Mouse (Mus musculus): ENCODE measurements at regions not wholly inside any gene's neighbourhood (a gene's known extent, or its start where the extent isn't known, plus 50 kb on each side); places are given as distances from the start of the nearest gene placed in this dataset.

DNA sequence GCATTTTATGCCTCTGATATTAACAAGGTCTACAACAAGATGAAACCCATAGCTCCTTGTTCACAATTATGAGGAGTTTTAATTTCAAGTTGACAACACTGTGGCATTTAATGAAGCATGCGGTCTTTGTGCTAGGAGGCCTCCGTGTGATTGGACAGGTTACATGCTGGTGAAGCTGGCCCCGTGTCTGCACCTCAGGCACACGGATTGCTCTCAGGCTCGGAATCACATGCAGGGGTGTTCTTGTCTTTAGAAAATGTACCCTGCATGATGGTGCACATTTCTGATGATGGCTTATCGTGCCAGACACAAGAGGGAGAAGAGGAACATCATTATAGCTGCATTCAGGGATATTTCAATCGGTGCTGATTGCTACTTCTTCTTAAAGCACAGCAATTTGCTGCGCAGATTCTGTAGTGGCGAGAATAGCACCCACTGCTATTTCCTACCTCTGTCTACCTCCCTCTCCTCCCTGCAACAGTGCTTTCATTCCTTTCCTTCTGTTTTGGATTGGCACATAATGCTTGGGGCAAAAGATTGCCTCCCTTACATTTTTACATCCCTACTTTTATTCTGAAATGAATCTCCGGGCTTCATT lies 454.9 kb upstream of the Tle4 start:
- DNase-seq (ENCODE audit: low spot score in 2 of 2) = peak in 1 of 2 experiments; percentile 20

DNA sequence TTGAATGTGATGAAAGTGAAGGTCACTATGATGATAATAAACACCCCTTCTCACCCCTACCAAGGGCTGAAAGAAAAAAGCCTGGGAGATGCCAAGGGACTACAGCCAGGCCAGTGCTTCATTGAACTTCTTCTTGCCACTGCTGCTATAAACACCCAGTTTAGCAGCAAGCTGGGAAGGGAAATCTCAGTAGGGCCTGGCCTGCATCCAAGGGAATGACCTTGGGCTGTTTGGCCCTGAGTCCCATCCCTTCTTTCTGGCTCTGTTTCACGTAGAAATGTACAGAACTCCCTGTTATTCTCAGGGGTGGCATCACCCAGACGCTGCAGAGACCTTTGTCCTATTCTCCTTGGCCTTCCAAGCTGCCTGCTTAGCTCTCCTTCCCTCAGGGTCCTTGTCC lies 450.0 kb upstream of the Tle4 start:
- no peak for DNase-seq (ENCODE audit: low spot score in 2 of 2)

DNA sequence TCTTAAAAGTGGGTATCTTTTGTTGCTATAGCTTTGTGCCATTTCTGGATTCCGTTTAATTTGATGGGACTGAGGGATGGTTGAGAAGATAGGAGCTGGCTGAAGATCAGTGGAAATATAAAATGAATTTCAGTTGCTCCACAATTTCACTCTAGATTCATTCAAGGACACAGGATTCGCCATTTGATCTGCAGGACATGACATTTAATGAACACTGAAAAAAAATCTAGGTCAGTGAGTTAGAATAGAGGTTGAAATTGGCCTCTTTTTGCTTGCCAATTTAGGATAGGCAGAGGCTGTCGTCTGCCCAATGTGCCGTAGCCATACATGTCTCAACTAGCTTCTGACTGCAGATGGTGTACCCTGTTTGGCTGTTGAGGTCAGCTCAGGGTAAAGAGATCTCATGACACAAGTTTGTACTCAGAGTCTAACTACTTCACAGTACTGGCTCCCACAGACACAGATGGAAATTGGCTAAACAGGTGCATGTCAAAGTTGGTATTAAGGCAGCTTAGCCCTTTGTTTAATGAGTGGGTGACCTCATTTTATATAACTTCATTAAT lies 449.5 kb upstream of the Tle4 start:
- no peak for DNase-seq (ENCODE audit: low spot score in 2 of 2)

DNA sequence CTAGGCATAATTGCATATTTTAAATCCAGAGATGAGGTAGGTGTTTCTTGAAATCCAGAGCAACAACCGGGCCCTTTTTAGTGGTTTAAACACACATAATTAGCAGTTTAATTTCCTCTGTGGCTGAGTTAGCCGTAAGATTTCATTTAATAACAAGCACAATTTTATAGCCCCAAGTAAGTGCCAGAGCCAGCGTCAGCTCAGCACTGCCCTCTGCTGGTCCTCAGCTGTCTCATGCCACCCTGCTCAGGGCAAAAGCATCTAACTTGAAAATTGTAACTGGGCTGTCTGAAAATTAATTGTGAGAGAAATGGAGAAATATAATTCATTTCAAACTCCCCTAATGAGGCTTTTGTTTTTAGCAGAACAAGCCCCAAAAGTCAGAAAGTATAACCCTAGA lies 437.7 kb upstream of the Tle4 start:
- DNase-seq (ENCODE audit: low spot score in 2 of 2) = peak in 1 of 2 experiments; percentile 71

DNA sequence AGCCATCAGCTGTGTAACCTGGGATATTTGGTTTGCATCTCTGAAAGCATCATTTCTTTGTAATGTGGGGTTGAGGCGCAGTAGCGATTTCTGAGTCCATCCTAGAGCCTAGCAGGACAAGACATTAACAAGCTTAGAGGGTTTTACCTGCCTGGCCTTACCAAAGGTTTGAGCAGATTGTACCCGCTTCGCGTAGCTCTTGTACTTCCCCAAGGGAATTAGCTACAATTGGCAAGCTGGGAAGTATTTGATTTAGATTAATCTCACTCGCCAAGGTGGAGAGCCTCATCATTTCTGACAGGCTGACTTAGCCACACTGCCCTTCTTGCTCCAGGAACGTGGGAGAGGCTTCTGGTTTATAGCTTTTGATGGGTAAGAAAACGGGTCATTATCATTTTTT lies 436.1 kb upstream of the Tle4 start:
- no peak for DNase-seq (ENCODE audit: low spot score in 2 of 2)

DNA sequence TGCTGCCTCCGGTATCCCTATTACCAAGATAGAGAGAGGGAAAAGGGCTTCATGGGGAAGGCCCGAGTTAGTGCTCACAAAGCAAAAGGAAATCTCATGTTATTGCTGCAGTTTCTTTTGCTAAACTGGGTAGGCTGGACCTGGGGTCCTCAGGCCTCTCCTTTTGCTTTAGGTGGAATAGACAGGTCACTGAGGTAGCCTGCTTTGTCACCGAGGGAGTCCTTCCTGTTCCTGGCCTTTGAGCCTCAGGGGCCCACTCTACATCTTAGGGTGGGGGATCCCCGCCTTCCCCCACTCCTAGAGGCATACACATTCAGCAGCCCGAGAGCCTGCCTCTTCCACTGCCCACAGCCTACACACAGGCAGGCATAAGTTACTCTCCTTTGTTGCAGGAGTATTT lies 435.5 kb upstream of the Tle4 start:
- DNase-seq (ENCODE audit: low spot score in 2 of 2) = no peak

DNA sequence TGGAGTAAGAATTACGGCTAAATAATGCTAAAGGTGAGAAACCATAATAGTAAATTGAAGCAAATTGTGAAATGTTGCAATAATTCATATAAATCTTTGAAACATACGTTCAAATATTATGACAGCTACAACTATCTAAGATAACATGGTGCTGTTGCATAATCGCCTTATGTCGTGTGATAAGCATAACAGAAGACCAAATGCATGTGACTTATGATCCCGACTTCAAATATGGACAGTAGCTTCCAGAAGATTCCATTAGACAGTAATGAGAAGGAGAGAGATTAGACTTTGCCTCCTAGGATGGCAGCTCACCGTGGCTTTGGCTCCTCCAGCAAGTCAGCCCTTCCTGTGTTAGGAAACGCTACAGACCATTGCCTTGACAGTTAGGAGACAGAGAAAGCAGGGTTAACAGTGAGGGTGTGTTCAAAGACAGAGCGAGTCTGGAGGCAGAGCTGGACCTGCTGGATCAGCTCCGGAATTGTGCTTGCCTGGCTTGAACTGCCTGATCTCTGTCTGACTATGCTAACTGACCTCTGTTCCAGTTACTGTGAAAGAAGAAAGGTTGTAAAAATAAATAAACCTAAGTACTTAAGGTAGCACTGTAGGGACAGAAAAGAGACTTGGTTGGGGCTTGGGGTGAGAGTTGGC lies 434.6 kb upstream of the Tle4 start:
- no peak for DNase-seq (ENCODE audit: low spot score in 2 of 2)

DNA sequence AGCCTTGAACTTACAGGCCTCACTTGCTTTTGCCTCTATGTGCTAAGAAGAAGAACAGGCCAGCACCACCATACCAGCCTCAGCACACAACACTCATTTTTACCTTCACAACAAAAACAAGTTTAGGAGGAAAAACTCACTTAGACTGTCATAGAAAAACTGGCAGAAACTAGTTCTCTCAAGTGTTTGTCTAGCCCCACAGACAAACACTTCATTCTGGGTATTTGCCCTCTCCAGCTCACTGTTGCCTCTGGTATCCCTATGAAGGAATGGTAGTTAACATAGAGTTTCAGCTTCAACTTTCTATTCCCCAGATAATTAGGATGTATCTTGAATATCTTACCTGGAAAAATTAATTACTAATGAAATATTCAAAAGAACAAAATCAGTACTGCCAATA lies 433.6 kb upstream of the Tle4 start:
- DNase-seq (ENCODE audit: low spot score in 2 of 2) = no peak

DNA sequence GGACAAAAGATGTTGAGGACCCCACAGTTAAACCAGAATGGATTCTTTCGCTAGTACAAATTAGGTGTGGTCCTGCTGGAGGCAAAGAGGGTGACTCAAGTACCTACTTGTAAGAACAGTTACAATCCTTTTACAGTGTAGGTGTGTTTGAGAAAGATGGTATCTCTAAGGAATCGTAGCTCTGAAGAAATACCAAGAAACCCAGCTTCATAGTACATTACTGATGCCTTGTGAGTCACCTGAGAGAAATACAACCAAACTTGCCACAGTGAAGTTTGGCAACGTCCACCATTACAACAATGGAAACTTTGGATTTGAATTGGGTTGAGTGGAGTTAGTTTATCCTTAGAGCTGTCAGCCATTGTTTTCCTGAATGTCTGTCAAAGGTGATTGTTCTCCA lies 405.7 kb upstream of the Tle4 start:
- DNase-seq (ENCODE audit: low spot score in 2 of 2) = no peak

DNA sequence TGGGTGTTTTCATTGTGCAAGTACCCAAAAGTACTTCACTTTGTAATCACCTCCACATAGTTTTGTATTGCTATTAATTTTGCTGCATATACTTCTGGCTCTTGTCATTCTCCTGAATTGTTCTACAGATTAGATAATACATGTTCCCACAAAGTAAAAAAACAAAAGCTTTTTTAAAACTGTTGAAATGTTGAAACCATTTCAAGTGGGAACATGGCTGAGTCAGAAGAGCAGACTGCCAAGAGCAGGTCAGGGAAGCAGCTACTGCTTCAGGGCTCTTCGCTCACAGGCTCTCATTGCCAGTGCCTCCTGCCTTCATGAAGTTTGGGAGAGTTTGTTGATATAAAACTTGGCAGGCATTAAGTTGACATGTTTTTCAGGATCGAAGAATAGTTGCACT lies 395.5 kb upstream of the Tle4 start:
- DNase-seq (ENCODE audit: low spot score in 2 of 2) = no peak

DNA sequence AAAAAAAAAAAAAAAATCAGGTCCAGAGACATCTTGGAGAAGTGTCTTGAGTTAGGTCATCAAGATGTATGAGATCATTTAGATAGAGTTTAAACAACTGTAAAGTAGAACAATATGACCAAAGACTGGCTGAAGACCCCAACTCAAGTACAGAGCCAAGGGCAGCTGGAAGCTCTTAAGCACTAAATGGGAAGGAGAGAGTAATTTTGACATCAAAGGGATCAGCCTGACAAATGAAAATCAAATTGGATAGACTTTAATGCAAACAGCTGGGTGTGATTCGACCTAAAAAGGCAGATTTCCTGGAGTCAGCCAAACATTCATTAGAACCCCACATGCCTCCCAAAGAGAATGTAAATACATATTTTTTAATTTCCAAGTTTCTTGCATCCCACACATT lies 372.3 kb upstream of the Tle4 start:
- DNase-seq (ENCODE audit: low spot score in 2 of 2) = no peak

DNA sequence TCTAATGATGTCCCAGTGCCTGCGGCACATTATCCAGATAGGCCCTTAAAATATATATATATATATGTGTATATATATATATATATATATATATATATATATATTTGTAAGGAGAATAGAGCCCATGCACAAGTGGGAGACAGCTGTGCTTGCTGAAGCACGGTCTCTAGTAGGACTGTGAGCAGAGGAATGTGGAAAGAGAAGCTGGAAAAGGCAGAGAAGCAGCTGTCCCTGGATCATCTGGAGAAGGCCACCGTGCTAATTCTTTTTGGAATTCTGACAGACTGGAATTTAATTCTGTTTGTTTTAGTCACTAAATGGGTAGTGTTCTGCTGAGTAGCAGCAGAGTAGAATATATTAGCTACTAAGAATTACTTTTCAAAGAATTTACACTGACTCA lies 370.4 kb upstream of the Tle4 start:
- no peak for DNase-seq (ENCODE audit: low spot score in 2 of 2)

DNA sequence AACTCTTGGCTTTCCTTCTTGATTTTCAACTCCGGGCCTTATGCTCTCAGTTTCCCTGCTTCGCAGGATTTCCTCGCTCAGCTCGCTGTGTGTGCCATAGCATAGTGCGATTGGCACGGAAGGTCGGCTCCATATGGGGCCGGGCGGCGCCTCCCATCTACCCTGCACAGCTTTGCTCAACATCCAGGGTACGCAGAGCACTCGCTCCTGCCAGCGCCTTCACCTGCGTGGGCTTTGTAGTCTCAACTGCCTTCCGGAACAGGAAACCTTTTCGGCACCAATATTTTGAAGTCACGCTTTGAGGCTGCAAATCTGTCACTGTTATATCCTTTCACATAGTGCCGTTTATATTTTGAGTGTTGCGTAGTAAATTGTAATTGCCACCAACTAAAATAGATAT lies 359.9 kb upstream of the Tle4 start:
- peak; percentile 6 to 19 for DNase-seq (ENCODE audit: low spot score in 2 of 2)

DNA sequence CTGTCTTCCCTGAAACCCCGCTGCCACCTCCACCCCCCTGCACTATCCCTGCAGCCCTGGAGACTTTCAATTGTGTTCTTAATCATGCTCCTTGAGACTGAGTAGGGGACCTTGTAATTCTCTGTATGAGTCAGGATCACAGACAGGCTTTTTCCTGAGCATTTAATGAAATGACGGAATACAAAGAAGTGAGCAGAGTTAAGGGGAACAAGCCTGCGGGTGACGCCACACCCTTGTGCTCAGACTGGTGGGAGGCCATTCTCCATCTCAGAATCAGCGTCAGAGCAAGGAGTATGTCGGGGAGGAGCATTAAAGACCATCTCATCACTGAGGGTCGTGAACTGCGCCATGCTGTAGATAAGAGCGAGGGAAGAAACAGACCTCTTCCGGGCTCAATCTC lies 359.3 kb upstream of the Tle4 start:
- DNase-seq (ENCODE audit: low spot score in 2 of 2) = no peak

DNA sequence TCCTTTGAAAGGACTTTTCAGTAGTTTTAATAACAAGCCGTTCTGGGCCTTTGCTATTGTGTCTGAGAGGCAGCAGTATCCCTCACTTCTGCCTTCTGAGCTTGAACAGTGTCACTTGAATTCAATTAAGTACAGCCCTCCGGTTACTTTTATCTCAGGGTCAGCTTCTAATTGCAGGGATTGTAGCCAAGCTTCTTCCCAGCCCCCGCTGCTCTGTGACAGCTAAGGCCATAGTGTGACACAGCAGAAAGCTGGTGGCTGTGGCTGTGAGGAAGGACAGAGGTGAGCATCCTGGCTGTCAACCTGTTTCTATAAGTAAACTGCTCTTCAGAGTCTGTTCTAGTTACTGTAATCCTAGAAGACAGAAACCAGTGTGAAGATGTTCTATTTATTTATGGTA lies 358.5 kb upstream of the Tle4 start:
- DNase-seq (ENCODE audit: low spot score in 2 of 2) = no peak

DNA sequence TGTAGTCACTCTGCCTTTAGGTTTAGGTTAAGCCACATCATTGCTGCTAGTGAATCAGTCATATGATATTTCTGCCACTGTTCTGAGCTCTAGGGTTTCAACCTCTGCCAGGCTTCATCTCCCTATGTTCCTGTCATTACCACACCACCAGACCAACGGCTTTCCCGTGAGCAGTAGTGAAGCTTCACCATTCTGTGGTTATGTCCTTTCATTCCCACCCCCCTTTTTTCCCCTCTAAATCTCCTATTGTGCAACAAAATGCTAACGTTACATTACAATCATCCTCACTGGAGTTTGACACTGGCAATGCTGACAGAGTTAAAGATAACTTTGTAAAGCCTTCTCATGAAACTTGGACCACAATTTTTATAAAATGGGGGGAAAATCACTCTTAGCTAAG lies 358.1 kb upstream of the Tle4 start:
- no peak for DNase-seq (ENCODE audit: low spot score in 2 of 2)

DNA sequence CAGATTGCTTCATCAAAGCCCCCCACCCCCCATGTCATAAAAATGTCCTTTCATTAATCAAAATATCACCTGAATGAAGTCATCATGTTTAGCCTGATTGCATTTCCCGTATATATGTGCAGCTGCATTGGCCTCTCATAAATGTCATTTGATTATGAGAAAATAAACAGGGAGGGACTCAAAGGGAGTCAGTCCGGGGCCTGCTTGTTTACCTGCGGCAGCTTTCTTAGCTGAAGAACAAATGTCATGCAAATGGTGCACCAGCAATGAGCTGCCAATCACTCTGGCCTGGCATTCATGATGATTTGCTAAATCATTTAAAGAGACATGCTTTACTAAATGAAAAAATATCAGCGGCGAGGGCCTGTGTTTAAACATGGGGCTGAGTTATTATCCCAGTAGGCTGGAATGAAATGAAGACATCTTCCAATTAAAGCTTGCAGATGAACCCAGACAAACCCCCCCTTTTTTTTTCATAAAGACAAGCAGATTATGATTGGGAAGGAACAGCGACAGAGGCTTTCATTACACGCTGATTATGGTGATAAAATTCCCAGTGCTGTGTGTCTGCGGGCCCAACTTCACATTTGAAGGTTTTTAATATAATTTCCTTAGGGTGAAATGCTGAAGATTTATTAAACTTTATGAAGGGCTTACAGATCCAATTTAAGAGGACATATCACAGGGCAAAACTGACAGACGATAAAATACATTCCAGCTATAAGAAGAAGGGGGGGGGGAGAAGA lies 342.5 kb upstream of the Tle4 start:
- no peak for DNase-seq (ENCODE audit: low spot score in 2 of 2)

DNA sequence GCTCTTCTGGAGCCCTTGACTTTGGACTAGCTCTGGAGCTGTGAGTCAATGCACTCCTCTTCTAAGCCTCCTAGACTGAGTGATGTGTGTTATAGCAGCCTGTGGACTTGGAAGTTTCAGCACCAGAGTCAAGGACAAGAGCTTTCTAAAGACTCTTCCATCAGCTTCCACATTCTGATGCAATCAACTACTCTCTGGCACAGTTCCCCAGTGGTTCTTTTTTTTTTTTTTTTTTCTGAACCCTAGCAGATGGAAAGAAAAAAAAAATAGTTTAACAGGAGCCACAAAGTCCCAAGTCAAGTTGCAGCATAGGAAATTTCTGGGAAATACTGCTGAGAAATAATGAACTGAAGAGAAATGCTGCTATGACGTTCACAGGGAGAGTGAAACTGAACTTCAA lies 324.4 kb upstream of the Tle4 start:
- no peak for DNase-seq (ENCODE audit: low spot score in 2 of 2)

DNA sequence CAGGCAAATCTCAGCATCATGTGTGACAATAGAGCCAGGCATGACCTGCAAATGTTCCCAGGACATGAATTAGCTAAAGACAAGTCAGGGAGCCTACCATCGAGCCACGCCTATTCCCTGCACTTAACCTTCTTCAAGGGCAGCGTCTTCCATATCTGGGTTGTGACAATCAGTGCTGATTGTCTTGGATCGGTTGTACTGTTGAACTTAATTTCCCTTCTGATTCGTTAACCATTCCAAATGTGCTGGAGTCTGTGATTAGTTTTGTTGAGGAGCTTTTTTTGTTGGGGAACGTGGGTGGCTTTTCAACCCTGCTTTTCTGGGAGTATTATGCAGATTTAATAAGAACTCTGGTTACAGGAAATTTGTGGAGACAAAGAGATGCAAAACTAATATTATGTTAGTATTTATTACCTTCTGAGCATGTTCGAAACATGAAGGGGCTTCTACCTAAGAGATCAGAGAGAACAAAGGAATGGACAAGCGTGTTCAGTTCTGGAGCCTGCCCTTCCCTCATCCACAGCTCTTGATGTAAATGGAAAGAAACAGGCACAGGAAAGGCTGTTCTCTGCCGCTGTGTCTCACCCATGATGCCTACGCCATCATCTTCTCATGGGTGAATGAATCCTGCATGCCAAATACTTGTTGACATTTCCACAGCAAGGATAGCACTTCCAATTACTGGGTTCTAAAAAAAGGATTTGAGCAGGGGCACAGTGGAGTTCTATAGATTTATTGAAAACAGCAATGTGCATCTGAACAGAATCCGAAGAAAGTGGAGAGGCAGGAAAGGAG lies 313.4 kb upstream of the Tle4 start:
- peak in 1 of 2 experiments; percentile 2 for DNase-seq (ENCODE audit: low spot score in 2 of 2)

DNA sequence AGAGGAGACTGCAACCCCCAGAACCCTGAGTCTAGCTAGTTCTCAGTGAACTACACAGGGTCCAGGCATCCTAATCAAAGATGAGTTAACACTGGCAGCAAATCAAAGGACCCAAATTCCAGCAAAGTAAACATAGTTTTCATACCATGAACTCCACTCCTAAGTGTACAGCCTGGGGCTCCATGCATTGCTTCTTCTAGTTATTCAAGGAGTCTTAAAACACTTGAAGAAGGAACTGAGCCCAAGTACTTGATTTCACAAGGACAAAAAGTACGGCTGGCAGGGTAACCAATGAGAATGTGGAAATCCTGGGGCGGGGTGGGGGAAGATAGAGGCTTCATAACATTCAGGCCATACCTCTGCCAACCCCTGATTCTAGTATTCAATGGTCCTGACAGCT lies 297.0 kb upstream of the Tle4 start:
- no peak for DNase-seq (ENCODE audit: low spot score in 2 of 2)

DNA sequence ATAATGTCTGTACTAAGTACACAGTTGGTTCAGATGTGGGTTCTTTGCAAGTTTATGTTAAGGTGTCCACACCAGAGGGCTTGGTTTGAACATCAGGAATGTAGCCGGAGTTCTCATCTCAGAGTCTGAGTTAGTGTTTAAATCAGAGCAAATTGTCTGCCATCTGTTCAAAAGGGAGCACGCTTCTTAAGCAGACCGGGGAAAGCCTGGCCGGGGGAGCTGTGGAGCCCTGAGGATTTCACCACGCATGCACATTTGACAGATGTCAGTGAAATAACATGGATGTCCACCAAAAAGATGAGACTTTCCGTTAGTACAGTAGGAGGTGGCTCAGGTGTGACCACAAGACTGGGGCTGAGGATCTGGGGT lies 294.5 kb upstream of the Tle4 start:
- no peak for DNase-seq (ENCODE audit: low spot score in 2 of 2)

DNA sequence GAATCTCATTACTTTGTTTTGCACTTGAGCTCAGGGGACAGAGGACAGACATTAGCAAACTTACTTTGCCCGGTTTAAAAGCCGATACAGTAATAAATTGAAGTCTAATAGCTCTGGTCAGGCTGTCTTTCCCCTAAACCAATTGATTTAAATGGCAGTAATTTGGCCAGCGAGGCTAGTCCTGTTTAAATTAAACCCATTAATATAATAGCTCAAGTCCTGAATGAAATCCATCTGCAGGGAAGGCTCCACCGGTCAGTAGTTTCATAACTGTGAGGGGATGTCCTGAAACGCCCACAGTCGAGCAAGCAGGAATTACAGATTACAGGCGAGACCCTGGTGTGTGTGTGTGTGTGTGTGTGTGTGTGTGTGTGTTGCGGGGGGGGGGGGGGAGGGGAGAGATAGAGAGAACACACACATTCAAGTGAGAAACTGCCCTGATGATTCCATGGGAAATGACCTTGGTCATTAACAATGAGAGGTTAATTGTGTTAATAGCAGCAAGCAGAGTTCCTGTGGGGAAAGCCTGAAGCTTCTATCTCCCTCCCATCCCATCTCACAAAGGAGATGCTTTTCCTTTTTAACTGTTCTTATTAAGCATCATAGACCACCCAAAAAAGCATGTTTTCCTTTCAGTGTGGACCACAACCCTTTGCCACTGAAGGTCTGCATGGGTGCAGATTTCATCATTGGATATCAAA lies 294.0 kb upstream of the Tle4 start:
- DNase-seq (ENCODE audit: low spot score in 2 of 2) = no peak
